Mouse (Mus musculus) heart, embryonic 13.5 days (tissue): Measurements from ENCODE around the gene Hgd. TPM values are rescaled to one million over a fixed set of nuclear protein-coding genes. Genes with fewer than 3 reads are reported as not detected.

Experiments
- ATAC-seq: fragments of 200-750 bp; cut with Nextera tagmentation; 2 replicates; pipeline ENCODE4 v1.8.0; 2017; ENCODE audit warnings: moderate TSS enrichment; ENCODE audit not compliant: insufficient number of reproducible peaks, low FRiP score, low TSS enrichment; ENCODE audit errors: extremely low read depth
- H3K27ac ChIP-seq: fragments of 300-500 bp; sonication (generic); replicated peaks from 2 replicates; pipeline ENCODE4 v1.5.1; 2015; ENCODE audit warnings: moderate library complexity, mild to moderate bottlenecking, inconsistent platforms
- H3K27me3 ChIP-seq: fragments of 300-500 bp; sonication (generic); replicated peaks from 2 replicates; pipeline ENCODE4 v1.6.1; 2015; ENCODE audit warnings: mild to moderate bottlenecking, inconsistent platforms
- H3K36me3 ChIP-seq: fragments of 300-500 bp; sonication (generic); 2 replicates; pipeline ENCODE4 v1.6.1; 2015; ENCODE audit warnings: mild to moderate bottlenecking, inconsistent platforms
- H3K4me1 ChIP-seq: fragments of 300-500 bp; sonication (generic); 2 replicates; pipeline ENCODE4 v1.6.1; 2015; ENCODE audit warnings: inconsistent platforms
- H3K4me2 ChIP-seq: fragments of 300-500 bp; sonication (generic); 2 replicates; pipeline ENCODE4 v1.6.1; 2015; ENCODE audit warnings: inconsistent platforms, mild to moderate bottlenecking, moderate library complexity
- H3K4me3 ChIP-seq: fragments of 300-500 bp; sonication (generic); 2 replicates; pipeline ENCODE4 v1.5.1; 2015; ENCODE audit warnings: moderate library complexity, mild to moderate bottlenecking, inconsistent platforms
- H3K9ac ChIP-seq: fragments of 300-500 bp; sonication (generic); 2 replicates; pipeline ENCODE4 v1.6.1; 2015; ENCODE audit warnings: inconsistent platforms, mild to moderate bottlenecking, moderate library complexity
- H3K9me3 ChIP-seq: fragments of 300-500 bp; sonication (generic); 2 replicates; pipeline ENCODE4 v1.6.1; 2016; ENCODE audit warnings: inconsistent platforms
- WGBS: fragments of 180-500 bp; shearing (Covaris S2); methylation state at CpG from one replicate; pipeline ENCODE4 v1.1.7; 2015; ENCODE audit warnings: mixed read lengths; 5-methylcytosine and 5-hydroxymethylcytosine counted together
- polyA plus RNA-seq: library from polyadenylated mRNA; unstranded; fragments of >200 nt; fragmentation: Nextera tagmentation; extraction: Ambion mirVana; gene quantifications from 2 replicates; pipeline ENCODE4 v1.2.1, GENCODE M21; 2015

Hgd gene
- polyA plus RNA-seq, 1 experiment from 2014 or later = 0.16 TPM

- Histone ChIP-seq H3K9ac (no peak overlapping the region), H3K4me1 (no peaks in the 10 kb centered on the region), H3K27ac (no peak overlapping the region), H3K4me3 (no peak overlapping the region), H3K4me2 (no peak overlapping the region), H3K27me3 (no peaks in the 10 kb centered on the region), H3K9me3 (no peaks in the 10 kb centered on the region), H3K36me3 (no peaks in the 10 kb centered on the region)
- ATAC-seq = no peak
- 69% methylated on average over 8 of the region's 8 CpGs for WGBS
These were observed 30.4 kb downstream of the Hgd start for GRCm38 (mm10) chr16:37610333-37610732.

- no peaks in the 10 kb centered on the region for H3K36me3 ChIP-seq
- ATAC-seq = no peak
- H3K9ac ChIP-seq = no peak overlapping the region
- H3K4me1 ChIP-seq = no peaks in the 10 kb centered on the region
- H3K27me3 ChIP-seq = no peaks in the 10 kb centered on the region
- H3K4me3 ChIP-seq = no peak overlapping the region
- H3K9me3 ChIP-seq = no peaks in the 10 kb centered on the region
- WGBS = 76% methylated on average over 7 of the region's 7 CpGs
- H3K27ac ChIP-seq = no peak overlapping the region
- H3K4me2 ChIP-seq = no peak overlapping the region
These were observed 31.1 kb downstream of the Hgd start for GRCm38 (mm10) chr16:37611072-37611471.

GRCm38 (mm10) chr16:37612013-37612412 lies 32.1 kb downstream of the Hgd start:
- no peak for ATAC-seq
- H3K27me3 ChIP-seq = no peaks in the 10 kb centered on the region
- no peak overlapping the region for H3K9ac ChIP-seq
- no peak overlapping the region for H3K4me2 ChIP-seq
- no peak overlapping the region for H3K27ac ChIP-seq
- no peaks in the 10 kb centered on the region for H3K36me3 ChIP-seq
- no peaks in the 10 kb centered on the region for H3K4me1 ChIP-seq
- no peaks in the 10 kb centered on the region for H3K9me3 ChIP-seq
- H3K4me3 ChIP-seq = no peak overlapping the region
- WGBS = 80% methylated on average over 5 of the region's 5 CpGs

- no peak for ATAC-seq
- Histone ChIP-seq H3K4me3 (no peak overlapping the region), H3K9ac (no peak overlapping the region), H3K27ac (no peak overlapping the region), H3K4me1 (peaks cover 18% of the 10 kb centered on the region), H3K4me2 (no peak overlapping the region), H3K27me3 (no peaks in the 10 kb centered on the region), H3K9me3 (no peaks in the 10 kb centered on the region), H3K36me3 (no peaks in the 10 kb centered on the region)
- 89% methylated on average over 9 of the region's 9 CpGs for WGBS
These were observed 34.6 kb downstream of the Hgd start for GRCm38 (mm10) chr16:37614540-37614939.

GRCm38 (mm10) chr16:37615429-37615828 lies 35.5 kb downstream of the Hgd start:
- Histone ChIP-seq H3K4me2 (no peak overlapping the region), H3K9me3 (no peaks in the 10 kb centered on the region), H3K27me3 (no peaks in the 10 kb centered on the region), H3K27ac (no peak overlapping the region), H3K4me1 (peaks cover 21% of the 10 kb centered on the region), H3K36me3 (no peaks in the 10 kb centered on the region), H3K9ac (no peak overlapping the region), H3K4me3 (no peak overlapping the region)
- 64% methylated on average over 8 of the region's 8 CpGs for WGBS
- no peak for ATAC-seq

GRCm38 (mm10) chr16:37616104-37616503 lies 36.2 kb downstream of the Hgd start:
- no peaks in the 10 kb centered on the region for H3K9me3 ChIP-seq
- WGBS = 65% methylated on average over 8 of the region's 8 CpGs
- H3K4me1 ChIP-seq = peaks cover 28% of the 10 kb centered on the region
- H3K4me3 ChIP-seq = no peak overlapping the region
- no peak for ATAC-seq
- no peaks in the 10 kb centered on the region for H3K27me3 ChIP-seq
- no peaks in the 10 kb centered on the region for H3K36me3 ChIP-seq
- H3K4me2 ChIP-seq = no peak overlapping the region
- no peak overlapping the region for H3K9ac ChIP-seq
- no peak overlapping the region for H3K27ac ChIP-seq

GRCm38 (mm10) chr16:37617695-37618094 lies 37.7 kb downstream of the Hgd start:
- Histone ChIP-seq H3K9me3 (no peaks in the 10 kb centered on the region), H3K9ac (no peak overlapping the region), H3K4me2 (no peak overlapping the region), H3K27ac (peak overlapping the region; percentile 32), H3K4me3 (no peak overlapping the region), H3K27me3 (no peaks in the 10 kb centered on the region), H3K4me1 (peaks cover 28% of the 10 kb centered on the region), H3K36me3 (no peaks in the 10 kb centered on the region)
- no peak for ATAC-seq
- 13% methylated on average over 3 of the region's 3 CpGs for WGBS

GRCm38 (mm10) chr16:37622403-37622802 lies 42.5 kb downstream of the Hgd start:
- H3K4me1 ChIP-seq = peaks cover 25% of the 10 kb centered on the region
- no peaks in the 10 kb centered on the region for H3K36me3 ChIP-seq
- no peak for ATAC-seq
- no peaks in the 10 kb centered on the region for H3K9me3 ChIP-seq
- no peak overlapping the region for H3K4me3 ChIP-seq
- no peaks in the 10 kb centered on the region for H3K27me3 ChIP-seq
- no peak overlapping the region for H3K9ac ChIP-seq
- WGBS = 72% methylated on average over 3 of the region's 3 CpGs
- H3K4me2 ChIP-seq = no peak overlapping the region
- no peak overlapping the region for H3K27ac ChIP-seq

GRCm38 (mm10) chr16:37622919-37623318 lies 43.0 kb downstream of the Hgd start:
- H3K36me3 ChIP-seq = no peaks in the 10 kb centered on the region

GRCm38 (mm10) chr16:37626388-37626949 lies 46.5 kb downstream of the Hgd start:
- Histone ChIP-seq H3K4me3 (no peak overlapping the region), H3K4me2 (no peak overlapping the region), H3K27me3 (no peaks in the 10 kb centered on the region), H3K9ac (no peak overlapping the region), H3K27ac (no peak overlapping the region), H3K9me3 (no peaks in the 10 kb centered on the region), H3K36me3 (no peaks in the 10 kb centered on the region), H3K4me1 (no peaks in the 10 kb centered on the region; the same call in 1 of the 2 replicates)
- WGBS = 60% methylated on average over 4 of the region's 4 CpGs
- no peak for ATAC-seq

More at GRCm38 (mm10) chr16:37622919-37623318, 43.0 kb downstream of the Hgd start:
- Histone ChIP-seq H3K4me3 (no peak overlapping the region), H3K27me3 (no peaks in the 10 kb centered on the region), H3K4me1 (peaks cover 20% of the 10 kb centered on the region), H3K27ac (no peak overlapping the region), H3K9ac (no peak overlapping the region), H3K9me3 (no peaks in the 10 kb centered on the region), H3K4me2 (no peak overlapping the region)
- no peak for ATAC-seq
- 53% methylated on average over 5 of the region's 5 CpGs for WGBS

- Histone ChIP-seq H3K36me3 (no peaks in the 10 kb centered on the region), H3K9ac (no peak overlapping the region), H3K4me1 (no peaks in the 10 kb centered on the region; the same call in 1 of the 2 replicates), H3K9me3 (no peaks in the 10 kb centered on the region), H3K27ac (no peak overlapping the region), H3K4me3 (no peak overlapping the region), H3K4me2 (no peak overlapping the region), H3K27me3 (no peaks in the 10 kb centered on the region)
- WGBS = 75% methylated on average over 9 of the region's 9 CpGs
- ATAC-seq = no peak
These were observed 48.4 kb downstream of the Hgd start for GRCm38 (mm10) chr16:37628336-37628735.

- Histone ChIP-seq H3K9me3 (no peaks in the 10 kb centered on the region), H3K27me3 (no peaks in the 10 kb centered on the region), H3K9ac (no peak overlapping the region), H3K36me3 (no peaks in the 10 kb centered on the region), H3K4me1 (no peaks in the 10 kb centered on the region), H3K4me2 (no peak overlapping the region), H3K27ac (no peak overlapping the region), H3K4me3 (no peak overlapping the region)
- 88% methylated on average over 7 of the region's 7 CpGs for whole genome bisulfite sequencing
- ATAC-seq = no peak
These were observed 49.1 kb downstream of the Hgd start for GRCm38 (mm10) chr16:37629011-37629410.
